Mouse (Mus musculus): Measurements from ENCODE around the gene Supv3l1. TPM values are rescaled to one million over a fixed set of nuclear protein-coding genes. Genes with fewer than 3 reads are reported as not detected.

Supv3l1 gene
- polyA plus RNA-seq, 1 experiment from 2014 or later: 8.6 TPM

GRCm38 (mm10) chr10:62450280-62450640 is 722 bp upstream of the Supv3l1 start:
- H3K36me3 ChIP-seq (replicated peaks; ENCODE audit: insufficient read depth, low read length): peaks cover 24% of the 10 kb centered on the region
- DNase-seq (no peak), ATAC-seq (peak; percentile 28)
- peak overlapping the region; percentile 98 for H3K9ac ChIP-seq (replicated peaks)
- 31% methylated on average over 18 of the region's 18 CpGs for whole genome bisulfite sequencing (ENCODE audit: insufficient replicate concordance)
- no peaks in the 10 kb centered on the region for H3K27me3 ChIP-seq (ENCODE audit: insufficient read depth, low read length)
- H3K4me1 ChIP-seq (ENCODE audit: insufficient read depth): peaks cover 14% of the 10 kb centered on the region
- TF ChIP-seq CTCF (IDR thresholded peaks at IDR 0.05; ENCODE audit: low read depth) (no peak), EP300 (IDR thresholded peaks at IDR 0.05; ENCODE audit: low read depth) (no peak)
- peak overlapping the region; percentile 85 for H3K27ac ChIP-seq (ENCODE audit: low read depth)
- H3K4me2 ChIP-seq (ENCODE audit: low read depth, low read length): peak overlapping the region; percentile 81
- H3K9me3 ChIP-seq (ENCODE audit: low read length): no peaks in the 10 kb centered on the region
- peak overlapping the region; percentile 96 for H3K4me3 ChIP-seq (ENCODE audit: low read depth, low read length)

GRCm38 (mm10) chr10:62430427-62430826 is 19.1 kb downstream of the Supv3l1 start:
- H3K4me1 ChIP-seq (ENCODE audit: insufficient read depth): no peaks in the 10 kb centered on the region
- no peak overlapping the region for H3K4me3 ChIP-seq (ENCODE audit: low read depth, low read length)
- no peak for TF ChIP-seq CTCF (IDR thresholded peaks at IDR 0.05; ENCODE audit: low read depth)
- TF ChIP-seq EP300 (IDR thresholded peaks at IDR 0.05; ENCODE audit: low read depth): no peak
- no peak for ATAC-seq
- no peak overlapping the region for H3K27ac ChIP-seq (ENCODE audit: low read depth)
- H3K27me3 ChIP-seq (ENCODE audit: insufficient read depth, low read length): no peaks in the 10 kb centered on the region
- no peak overlapping the region for H3K9ac ChIP-seq (replicated peaks)
- WGBS (ENCODE audit: insufficient replicate concordance): 79% methylated on average over 5 of the region's 5 CpGs
- peaks cover 62% of the 10 kb centered on the region for H3K36me3 ChIP-seq (replicated peaks; ENCODE audit: insufficient read depth, low read length)
- H3K4me2 ChIP-seq (ENCODE audit: low read depth, low read length): no peak overlapping the region
- DNase-seq: no peak
- no peaks in the 10 kb centered on the region for H3K9me3 ChIP-seq (ENCODE audit: low read length)

- Histone ChIP-seq H3K9ac (replicated peaks) (no peak overlapping the region), H3K4me2 (ENCODE audit: low read depth, low read length) (no peak overlapping the region)
- 48% methylated on average over 9 of the region's 9 CpGs for WGBS (ENCODE audit: insufficient replicate concordance)
Measured at GRCm38 (mm10) chr10:62425081-62425871, 24.3 kb downstream of the Supv3l1 start.

GRCm38 (mm10) chr10:62422255-62422654 is 27.3 kb downstream of the Supv3l1 start, which contains the start of gene Hkdc1:
TSS of gene Hkdc1 (minus strand) at chr10:62422491.
- no peak for DNase-seq
- H3K27ac ChIP-seq (ENCODE audit: low read depth): no peak within 1 kb of the TSS

More at GRCm38 (mm10) chr10:62425081-62425871, 24.3 kb downstream of the Supv3l1 start:
- H3K9me3 ChIP-seq (ENCODE audit: low read length): no peaks in the 10 kb centered on the region
- H3K27me3 ChIP-seq (ENCODE audit: insufficient read depth, low read length): no peaks in the 10 kb centered on the region
- H3K4me3 ChIP-seq (ENCODE audit: low read depth, low read length): no peak overlapping the region
- peak overlapping the region; percentile 29; the same call in 1 of the 2 replicates for H3K27ac ChIP-seq (ENCODE audit: low read depth)
- peaks cover 23% of the 10 kb centered on the region for H3K36me3 ChIP-seq (replicated peaks; ENCODE audit: insufficient read depth, low read length)
- ATAC-seq: peak; percentile 79
- H3K4me1 ChIP-seq (ENCODE audit: insufficient read depth): peaks cover 7% of the 10 kb centered on the region; the same call in 1 of the 2 replicates
- no peak for TF ChIP-seq EP300 (IDR thresholded peaks at IDR 0.05; ENCODE audit: low read depth)
- TF ChIP-seq CTCF (IDR thresholded peaks at IDR 0.05; ENCODE audit: low read depth): no peak
- no peak for DNase-seq

GRCm38 (mm10) chr10:62421127-62421526 is 28.4 kb downstream of the Supv3l1 start:
- no peak for TF ChIP-seq CTCF (IDR thresholded peaks at IDR 0.05; ENCODE audit: low read depth)
- TF ChIP-seq EP300 (IDR thresholded peaks at IDR 0.05; ENCODE audit: low read depth): no peak
- Histone ChIP-seq H3K9me3 (ENCODE audit: low read length) (no peaks in the 10 kb centered on the region), H3K36me3 (replicated peaks; ENCODE audit: insufficient read depth, low read length) (no peaks in the 10 kb centered on the region), H3K27ac (ENCODE audit: low read depth) (no peak overlapping the region), H3K4me1 (ENCODE audit: insufficient read depth) (peaks cover 7% of the 10 kb centered on the region; the same call in 1 of the 2 replicates), H3K9ac (replicated peaks) (no peak overlapping the region), H3K4me3 (ENCODE audit: low read depth, low read length) (no peak overlapping the region), H3K4me2 (ENCODE audit: low read depth, low read length) (no peak overlapping the region), H3K27me3 (ENCODE audit: insufficient read depth, low read length) (no peaks in the 10 kb centered on the region)
- no peak for ATAC-seq
- WGBS (ENCODE audit: insufficient replicate concordance): 60% methylated on average over 3 of the region's 3 CpGs
- DNase-seq: no peak

More at GRCm38 (mm10) chr10:62422255-62422654, 27.3 kb downstream of the Supv3l1 start, which contains the start of gene Hkdc1:
- 60% methylated on average over 15 of the region's 15 CpGs for WGBS (ENCODE audit: insufficient replicate concordance)
- peaks cover 7% of the 10 kb centered on the region; the same call in 1 of the 2 replicates for H3K4me1 ChIP-seq (ENCODE audit: insufficient read depth)
- H3K36me3 ChIP-seq (replicated peaks; ENCODE audit: insufficient read depth, low read length): no peaks in the 10 kb centered on the region
- ATAC-seq: peak; percentile 19; the same call in 1 of the 2 replicates
- peak within 1 kb of the TSS; percentile 7; the same call in 1 of the 2 replicates for H3K4me2 ChIP-seq (ENCODE audit: low read depth, low read length)
- H3K4me3 ChIP-seq (ENCODE audit: low read depth, low read length): no peak within 1 kb of the TSS
- H3K9me3 ChIP-seq (ENCODE audit: low read length): no peaks in the 10 kb centered on the region
- no peak for TF ChIP-seq CTCF (IDR thresholded peaks at IDR 0.05; ENCODE audit: low read depth)
- no peak for TF ChIP-seq EP300 (IDR thresholded peaks at IDR 0.05; ENCODE audit: low read depth)
- H3K9ac ChIP-seq (replicated peaks): no peak within 1 kb of the TSS
- no peaks in the 10 kb centered on the region for H3K27me3 ChIP-seq (ENCODE audit: insufficient read depth, low read length)

- TF ChIP-seq EP300 (IDR thresholded peaks at IDR 0.05; ENCODE audit: low read depth) (no peak), CTCF (IDR thresholded peaks at IDR 0.05; ENCODE audit: low read depth) (no peak)
- H3K27me3 ChIP-seq (ENCODE audit: insufficient read depth, low read length): no peaks in the 10 kb centered on the region
- no peak for ATAC-seq
- no peak overlapping the region for H3K9ac ChIP-seq (replicated peaks)
- H3K9me3 ChIP-seq (ENCODE audit: low read length): no peaks in the 10 kb centered on the region
- no peak overlapping the region for H3K4me2 ChIP-seq (ENCODE audit: low read depth, low read length)
- DNase-seq: no peak
- H3K4me1 ChIP-seq (ENCODE audit: insufficient read depth): peaks cover 7% of the 10 kb centered on the region; the same call in 1 of the 2 replicates
- no peak overlapping the region for H3K27ac ChIP-seq (ENCODE audit: low read depth)
- H3K4me3 ChIP-seq (ENCODE audit: low read depth, low read length): no peak overlapping the region
- 29% methylated on average over 6 of the region's 6 CpGs for WGBS (ENCODE audit: insufficient replicate concordance)
- no peaks in the 10 kb centered on the region for H3K36me3 ChIP-seq (replicated peaks; ENCODE audit: insufficient read depth, low read length)
Measured at GRCm38 (mm10) chr10:62420399-62420798, 29.1 kb downstream of the Supv3l1 start.

All from liver, postnatal 0 days (tissue).